Mouse (Mus musculus) cerebellum, postnatal 10 days (tissue): Measurements from ENCODE around the gene Gja8.

Experiments
- DNase-seq, 2 experiments: peaks; one replicate each; pipeline ENCODE4 v3.0.0; 2021; ENCODE audit warnings: mixed read lengths in 2 of 2

Gja8 gene

DNA sequence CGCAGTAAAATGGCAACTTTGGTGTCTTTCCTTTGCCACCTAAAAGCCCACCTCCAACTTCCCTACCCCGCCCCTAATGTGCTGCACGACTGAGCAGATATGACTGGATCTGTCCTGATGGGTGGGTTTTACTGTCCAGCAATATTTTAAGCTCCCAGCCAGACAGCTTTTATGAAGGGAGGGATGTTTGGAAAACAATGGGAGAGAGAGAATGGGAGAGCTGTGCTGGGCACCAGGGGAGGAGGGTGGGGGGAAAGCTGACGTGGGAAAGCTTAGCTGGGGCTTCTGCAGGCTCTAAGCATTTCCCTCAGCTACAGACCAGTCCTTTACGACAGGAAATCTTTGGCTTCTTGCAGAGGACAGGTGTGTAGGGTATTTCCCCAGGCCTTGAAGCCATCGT lies at the start of gene Gja8:
TSS of gene Gja8 (minus strand) at position 101 of the 400 bp plus-strand sequence.
- no peak for DNase-seq

DNA sequence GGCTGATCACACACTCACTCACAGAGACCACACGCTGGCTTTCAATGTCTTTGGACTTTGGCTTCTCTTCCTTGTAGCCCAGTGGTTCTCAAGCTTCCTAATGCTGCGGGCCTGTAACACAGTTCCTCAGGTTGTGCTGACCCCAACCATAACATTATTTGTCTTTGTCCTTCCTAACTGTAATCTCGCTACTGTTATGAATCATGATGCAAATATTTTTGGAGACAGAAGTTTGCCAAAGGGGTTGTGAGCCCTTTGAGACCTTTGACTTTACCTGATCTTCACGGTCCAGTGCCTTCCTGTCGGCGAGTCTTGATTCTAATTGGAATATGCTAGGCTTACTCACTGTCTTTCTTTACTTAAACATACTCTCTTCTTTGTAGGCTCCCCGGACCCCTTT lies 48.6 kb upstream of the Gja8 start:
- no peak for DNase-seq

- no peak for DNase-seq
These were observed 45.2 kb upstream of the Gja8 start for GRCm38 (mm10) chr3:96970986-96971385.

DNA sequence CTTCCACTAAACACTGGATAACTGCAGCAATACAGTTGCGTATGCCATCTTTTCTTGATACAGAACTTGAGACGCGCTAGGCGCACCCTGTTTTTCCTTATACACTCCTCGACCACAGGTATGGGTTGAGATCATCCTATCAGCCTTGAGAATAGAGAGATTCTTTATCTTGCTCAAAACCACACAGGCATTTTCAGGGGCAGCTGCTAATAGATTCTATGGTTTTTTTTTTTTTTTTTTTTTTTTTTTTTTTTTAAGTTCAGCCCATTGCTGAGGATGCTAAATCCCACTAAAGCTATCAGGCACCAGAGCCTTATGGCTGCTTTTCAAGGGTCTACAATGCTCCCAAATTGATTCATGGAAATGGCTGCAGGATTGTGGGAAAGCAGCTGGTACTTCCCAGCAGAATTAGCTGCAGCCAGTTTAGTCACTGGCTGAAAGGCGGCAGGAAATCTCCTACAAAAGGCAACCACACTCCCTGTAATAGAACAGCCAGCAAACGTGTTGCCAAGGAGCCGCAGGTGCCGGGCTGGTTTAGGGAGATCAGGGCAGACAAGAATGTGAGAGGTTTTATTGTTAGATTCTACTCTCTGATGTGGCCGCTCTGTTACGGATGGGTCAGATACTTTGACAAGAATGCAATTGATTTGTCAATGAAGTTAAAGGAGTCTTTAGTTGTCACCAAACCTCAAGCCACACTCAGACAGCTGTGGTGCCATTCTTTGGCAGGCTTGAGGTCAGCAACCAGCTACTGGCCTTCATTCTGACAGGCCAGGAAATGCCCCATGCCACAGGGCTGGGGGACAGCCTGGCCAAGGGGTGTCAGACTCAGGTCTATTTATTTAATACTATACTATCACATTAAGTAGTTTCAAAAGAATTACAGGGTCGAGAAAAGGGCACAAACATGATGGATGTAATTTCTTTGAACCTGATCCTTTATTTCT lies 37.5 kb upstream of the Gja8 start:
- DNase-seq, result peak; percentile 40 to 52

DNA sequence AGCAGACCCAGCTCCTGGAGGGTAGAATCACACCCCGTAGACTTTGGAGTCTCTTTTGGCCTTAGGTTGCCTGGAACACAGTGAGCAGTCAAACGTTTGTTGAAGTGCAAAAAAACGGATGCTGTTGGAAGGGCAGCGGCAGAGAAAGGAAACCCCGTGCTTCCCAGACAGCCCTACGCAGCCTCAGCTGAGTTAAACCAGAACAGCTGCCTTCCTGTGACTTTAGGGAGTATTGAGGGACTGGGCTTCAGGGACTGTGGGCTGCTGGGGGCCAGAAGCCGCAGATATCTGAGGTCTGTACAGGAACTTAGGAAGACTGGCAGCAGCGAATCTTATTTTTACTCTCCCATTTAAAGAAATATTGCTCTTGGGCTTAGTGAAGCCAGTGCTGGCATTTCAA lies 34.8 kb upstream of the Gja8 start:
- DNase-seq, result no peak

DNA sequence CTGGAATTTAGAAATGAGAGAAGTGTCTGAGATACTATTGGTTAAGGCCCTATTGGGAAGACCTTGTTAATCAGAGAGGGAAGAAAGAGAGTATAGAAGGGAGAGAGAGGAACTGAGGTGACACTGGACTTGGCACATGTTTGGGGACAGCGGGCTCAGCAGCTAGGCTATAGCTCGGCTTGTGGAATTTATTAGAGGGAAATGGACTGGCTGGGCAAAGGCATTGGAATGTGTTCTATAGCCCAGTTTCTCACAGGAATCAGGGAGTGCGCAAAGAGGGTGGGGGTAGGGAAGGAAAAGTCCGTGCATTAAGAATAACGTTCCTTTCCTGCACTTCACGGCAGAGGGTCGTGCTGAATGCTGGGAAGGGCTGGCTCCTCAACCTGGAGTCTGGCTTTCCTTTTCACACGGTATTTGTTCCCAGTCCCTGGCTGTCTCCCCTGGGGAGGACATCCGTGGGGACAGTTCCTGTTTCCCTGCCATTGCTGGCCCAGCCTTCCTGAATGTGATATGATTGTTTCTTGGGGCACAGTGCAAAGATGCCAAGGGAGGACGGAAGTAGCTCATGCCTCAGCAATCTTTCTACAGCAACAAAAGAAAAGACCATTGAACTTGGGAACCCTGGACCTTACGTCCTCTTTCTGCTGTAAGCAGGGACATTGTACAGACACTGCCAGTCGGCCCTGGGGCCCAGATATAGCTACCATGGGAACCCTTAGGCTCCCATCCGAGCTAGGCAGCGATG lies 27.8 kb upstream of the Gja8 start:
- no peak for DNase-seq

DNA sequence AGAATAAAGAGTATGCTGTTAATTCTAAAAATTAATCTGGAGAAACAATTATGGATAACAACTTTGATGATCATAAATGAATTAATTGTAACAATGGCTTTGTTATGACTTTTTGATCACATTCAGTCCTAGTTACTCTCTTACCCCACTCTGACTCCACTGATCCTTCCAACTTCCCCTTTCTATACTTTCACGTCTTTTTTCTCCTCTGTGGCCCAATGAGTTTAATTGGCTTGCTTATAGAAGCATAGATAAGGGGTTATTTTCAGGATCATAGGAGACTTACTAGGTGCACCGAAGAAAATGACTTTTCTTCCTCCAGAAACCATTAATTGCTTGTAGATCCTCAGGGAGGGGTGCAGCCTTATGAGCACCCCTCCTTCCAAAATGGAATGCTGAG lies 16.9 kb upstream of the Gja8 start:
- no peak for DNase-seq

DNA sequence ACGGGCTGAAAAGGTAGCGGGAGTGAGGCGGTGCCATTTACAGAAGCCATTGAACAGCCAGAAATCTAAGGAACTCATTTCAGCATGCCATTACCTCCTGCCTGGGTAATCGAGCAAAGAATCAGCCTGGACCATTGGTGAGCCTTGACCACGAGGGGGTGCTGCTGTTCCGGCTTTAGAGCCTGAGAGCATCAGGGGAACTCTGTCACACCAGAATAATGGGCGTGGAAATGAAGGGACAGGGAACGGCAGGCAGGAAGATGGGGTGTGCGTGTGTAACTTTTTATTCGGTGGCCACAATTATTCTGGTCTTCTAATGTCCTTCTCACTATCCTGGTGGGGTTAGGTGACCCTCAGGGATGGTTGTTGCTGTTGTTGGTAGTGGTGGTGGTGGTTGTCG lies 12.9 kb upstream of the Gja8 start:
- peak; percentile 97 to 98 for DNase-seq

DNA sequence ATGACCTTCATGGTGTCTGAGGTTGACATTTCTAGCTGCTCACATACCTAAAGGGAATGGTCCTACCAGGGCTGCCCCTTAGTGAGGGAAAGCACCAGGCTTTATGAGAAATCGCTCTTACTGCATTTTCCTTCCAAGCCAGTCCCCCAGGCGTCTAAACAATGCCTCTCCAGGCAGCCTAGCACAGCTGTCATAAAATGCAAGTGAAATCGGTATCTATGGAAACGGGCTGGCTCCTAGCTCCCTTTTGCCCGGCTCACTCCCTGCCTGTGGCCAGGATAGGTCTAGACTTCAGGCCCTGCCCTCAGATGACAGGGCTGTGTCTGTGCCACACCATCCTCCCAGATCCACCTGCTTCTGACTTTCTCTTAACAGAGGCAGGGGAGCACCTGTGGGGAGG lies 11.8 kb upstream of the Gja8 start:
- peak; percentile 17 to 35 for DNase-seq

- DNase-seq, result peak; percentile 53 to 76
These were observed 10.4 kb upstream of the Gja8 start for GRCm38 (mm10) chr3:96936241-96936640.

- no peak for DNase-seq
These were observed 5.5 kb upstream of the Gja8 start for GRCm38 (mm10) chr3:96931261-96931681.

DNA sequence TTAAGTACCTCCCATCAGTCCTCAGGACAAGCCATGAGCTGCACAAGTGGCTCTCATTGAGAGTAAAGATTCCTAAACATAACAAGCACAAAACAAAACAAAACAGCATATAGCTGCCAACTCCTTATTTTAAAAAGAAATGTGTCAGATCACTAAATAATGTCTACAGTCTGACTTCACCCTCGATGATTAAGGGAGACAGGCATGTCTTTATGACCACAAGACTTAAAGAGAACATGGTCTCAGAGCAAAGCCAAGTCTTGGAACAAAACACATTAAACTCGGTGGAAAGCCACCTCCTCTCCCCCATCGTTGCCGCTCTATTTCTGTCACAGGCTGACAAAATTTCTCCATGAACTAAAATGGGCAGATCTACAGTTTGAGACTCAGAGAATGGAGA lies 1.2 kb downstream of the Gja8 start:
- DNase-seq, result no peak

GRCm38 (mm10) chr3:96920991-96921390 lies 4.8 kb downstream of the Gja8 start:
- DNase-seq, result no peak

DNA sequence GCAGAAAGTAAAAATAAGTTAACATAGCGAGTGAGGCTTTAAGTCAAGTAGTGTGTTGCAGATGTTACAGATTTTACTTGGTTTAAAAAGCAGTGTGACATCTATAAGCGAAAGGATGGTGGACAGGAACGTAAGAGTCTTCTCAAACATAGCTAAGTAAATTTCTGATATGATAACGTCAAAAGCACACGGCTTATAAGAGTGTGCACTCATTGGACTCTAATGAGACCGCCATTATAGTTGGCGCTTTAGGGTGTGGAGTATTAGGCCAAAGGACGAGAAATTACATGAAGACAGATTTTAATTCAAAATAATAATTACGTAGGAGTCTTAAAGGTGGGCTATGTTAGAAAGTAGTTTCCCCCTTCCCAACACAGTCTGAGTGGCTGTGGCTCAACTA lies 20.2 kb downstream of the Gja8 start:
- DNase-seq, result no peak

- peak; percentile 98 for DNase-seq
These were observed 20.8 kb downstream of the Gja8 start, which contains the start of gene Gpr89 for GRCm38 (mm10) chr3:96904851-96905541. Gene Gpr89, minus strand, starts transcription at chr3:96905346.

DNA sequence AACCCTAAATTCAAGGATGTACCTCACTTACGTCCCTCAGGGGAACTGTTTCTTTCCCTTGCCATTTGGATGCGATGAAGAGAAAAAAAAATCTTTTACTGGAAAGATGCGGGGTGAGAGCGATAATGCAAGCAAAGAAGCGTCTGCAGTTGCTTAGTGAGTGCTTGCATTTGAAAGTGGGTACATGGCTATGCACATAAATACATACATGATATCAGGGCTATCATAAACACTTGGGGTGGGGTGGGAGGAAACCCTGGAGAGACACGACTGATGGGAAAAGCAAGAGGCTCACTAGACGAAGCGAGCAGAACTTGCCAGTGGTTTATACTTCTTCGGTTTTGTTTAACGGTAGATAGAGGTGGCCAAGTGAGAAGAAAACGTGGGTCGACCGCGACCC lies 21.4 kb downstream of the Gja8 start, which contains the start of gene Gja5:
TSS of gene Gja5 (plus strand) at position 301 of the 400 bp plus-strand sequence.
- no peak for DNase-seq

DNA sequence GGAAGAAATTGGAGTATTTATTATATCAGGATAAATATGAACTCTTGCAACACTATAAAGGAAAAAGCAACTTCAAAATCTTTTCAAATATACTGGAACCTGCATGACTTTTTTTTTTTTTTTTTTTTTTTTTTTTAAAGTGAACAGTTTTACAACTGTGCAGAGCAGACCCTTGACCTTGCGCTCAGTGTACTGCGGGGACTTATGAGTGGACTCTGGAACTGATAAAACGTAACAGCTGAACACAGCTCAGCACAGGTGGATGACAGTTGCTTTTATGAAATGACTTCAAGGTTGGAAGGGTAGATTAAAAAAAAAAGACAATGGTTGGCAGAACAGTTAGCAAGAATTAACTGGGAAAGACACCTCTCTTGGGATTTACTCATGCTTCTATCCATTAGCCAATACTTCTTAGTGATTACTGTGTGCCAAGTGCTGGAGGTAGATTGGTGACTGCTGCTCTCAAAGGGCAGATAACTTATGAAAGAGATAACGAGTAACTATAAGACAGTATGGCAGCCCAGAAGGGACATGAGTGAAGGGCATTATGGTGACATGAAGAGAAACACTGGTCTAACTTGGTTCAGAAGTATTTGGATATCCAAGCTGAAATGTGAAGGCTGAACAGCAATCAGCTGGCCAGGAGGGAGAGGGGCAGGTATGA lies 23.4 kb downstream of the Gja8 start:
- DNase-seq, result no peak

DNA sequence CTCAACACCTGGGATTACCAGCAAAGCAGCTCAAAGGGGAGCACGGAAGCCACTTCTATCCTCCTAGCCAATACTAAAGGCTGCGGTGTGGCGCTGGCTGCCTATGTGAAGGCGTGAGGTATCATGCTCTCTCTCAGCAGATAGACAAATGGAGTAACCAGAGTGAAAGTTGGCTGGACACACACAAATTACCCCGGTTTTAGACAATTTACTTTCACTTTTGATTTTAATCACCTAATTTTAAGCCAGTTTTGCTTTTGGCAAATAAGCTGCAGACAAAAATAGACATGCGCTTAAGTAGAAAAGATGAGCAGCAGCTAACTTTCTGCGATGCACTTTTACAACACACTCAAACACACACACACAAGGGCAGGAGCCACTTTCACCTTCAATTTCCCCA lies 42.1 kb downstream of the Gja8 start:
- no peak for DNase-seq

GRCm38 (mm10) chr3:96882061-96882849 lies 43.6 kb downstream of the Gja8 start:
- no peak for DNase-seq

DNA sequence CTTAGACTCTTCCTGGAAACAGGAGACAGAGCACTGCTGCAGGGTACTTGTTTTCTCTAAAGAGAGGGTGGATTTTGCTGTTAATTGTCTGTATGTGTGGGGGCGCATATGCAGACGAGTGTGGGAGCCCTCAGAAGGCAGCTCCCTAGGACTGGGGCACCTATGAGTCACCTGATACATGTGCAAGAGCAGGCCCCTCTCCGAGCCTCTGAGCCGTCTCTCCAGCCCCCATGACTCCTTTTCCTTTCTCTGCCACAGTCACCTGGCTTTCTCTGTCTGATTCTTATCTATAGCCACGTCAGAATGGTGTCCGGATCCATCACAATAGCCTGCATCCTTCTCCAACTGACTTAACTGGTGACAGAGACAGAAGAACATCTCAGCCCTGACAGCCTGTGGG lies 44.3 kb downstream of the Gja8 start:
- no peak for DNase-seq

DNA sequence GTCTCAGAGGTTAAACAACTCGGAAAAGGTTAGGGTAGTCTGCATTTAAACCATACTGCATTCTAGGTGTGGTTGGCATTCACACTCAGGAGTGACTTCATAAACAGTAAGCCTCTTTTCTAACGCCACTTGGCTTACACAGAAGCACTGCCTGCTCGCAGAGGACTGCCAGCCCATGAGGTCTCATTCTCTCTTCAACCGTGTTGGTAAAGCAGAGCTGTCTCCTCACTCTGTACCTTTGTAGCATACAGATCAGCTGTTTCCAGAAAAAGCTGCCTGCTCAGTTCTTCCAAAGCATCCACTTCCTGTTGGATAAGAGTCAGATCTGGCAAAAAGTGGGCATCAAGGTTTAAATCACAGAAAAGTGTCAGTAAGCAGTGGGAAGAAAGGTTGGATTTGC lies 45.4 kb downstream of the Gja8 start:
- no peak for DNase-seq

DNA sequence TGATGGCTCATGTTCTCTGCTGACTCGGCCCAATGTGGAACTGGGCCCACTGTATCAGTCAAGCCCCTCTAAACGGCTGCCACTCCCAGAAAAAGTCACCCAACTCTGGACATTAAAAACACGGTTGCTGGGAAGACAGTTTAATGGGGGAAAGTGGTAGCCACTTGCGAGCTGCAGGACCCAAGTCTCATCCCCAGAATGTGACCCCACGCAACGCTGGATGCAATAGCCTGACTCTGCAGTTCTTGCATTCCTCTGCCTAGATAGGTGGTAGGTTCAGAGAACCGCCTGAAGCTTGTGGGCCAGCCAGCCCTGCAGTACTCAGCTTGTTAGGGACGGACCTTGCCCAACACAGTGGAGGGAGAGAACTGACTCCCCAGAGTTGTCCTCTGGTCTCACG lies 46.3 kb downstream of the Gja8 start:
- no peak for DNase-seq
